Mouse (Mus musculus): Measurements from ENCODE around the gene Arhgap24. TPM values are rescaled to one million over a fixed set of nuclear protein-coding genes. Genes with fewer than 3 reads are reported as not detected.

Gene Arhgap24
- polyA plus RNA-seq, 1 experiment: 21.3 TPM

DNA sequence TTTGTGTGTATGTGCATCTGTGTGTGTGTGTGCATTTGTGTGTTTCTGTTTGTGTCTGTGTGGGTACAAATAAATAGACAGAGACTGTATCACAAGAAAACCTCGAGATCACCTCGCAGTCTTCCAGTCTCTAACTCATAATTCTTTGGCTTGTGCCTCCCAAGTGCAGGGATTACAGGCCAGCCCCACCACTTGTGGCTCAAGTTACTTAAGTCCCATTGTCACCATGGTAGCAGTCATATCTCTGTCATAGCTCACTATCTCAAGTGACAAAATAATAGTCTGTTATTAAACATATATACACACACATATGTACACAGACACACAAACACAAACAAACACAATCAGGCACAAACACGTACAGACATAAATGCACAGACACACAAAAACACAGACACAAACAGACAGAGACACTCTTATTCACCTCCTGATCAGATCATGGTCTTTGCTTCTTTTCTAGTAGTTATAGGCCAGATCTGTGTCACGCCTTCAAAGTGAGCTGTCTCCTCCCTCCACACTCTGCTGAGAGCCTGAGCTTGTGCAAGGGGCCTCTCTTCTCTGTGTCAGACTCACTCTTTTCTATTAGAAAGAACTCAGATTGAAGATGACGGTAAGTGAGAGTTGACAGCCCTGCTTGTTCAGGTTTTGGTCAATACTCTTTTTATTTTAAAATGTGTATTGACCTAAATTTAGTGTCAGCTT is 261.5 kb downstream of the Arhgap24 start:
- DNase-seq (ENCODE audit: low spot score): no peak

GRCm38 (mm10) chr5:102743436-102743835 is 262.2 kb downstream of the Arhgap24 start:
- DNase-seq (ENCODE audit: low spot score): no peak

DNA sequence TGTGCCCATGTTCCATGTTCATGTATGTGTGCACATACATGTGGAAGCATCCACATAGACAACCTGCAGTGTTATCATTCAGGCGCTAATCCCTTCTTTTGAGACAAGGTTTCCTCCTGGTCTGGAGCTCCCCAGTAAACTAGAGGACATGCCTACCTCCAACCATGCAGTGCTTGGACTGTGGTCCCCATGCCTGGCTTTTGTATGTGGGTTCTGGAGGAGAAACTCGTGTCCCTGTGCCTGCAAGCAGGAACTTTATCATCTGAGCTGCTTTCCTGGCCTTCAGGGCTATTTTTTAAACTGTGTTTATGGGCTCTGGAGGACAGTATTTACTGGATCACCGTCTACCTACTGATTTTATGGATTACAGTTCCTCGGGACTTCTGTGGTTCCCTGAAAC is 262.9 kb downstream of the Arhgap24 start:
- no peak for DNase-seq (ENCODE audit: low spot score)

- no peak for DNase-seq (ENCODE audit: low spot score)
Observed at GRCm38 (mm10) chr5:102748146-102748545, 267.0 kb downstream of the Arhgap24 start.

DNA sequence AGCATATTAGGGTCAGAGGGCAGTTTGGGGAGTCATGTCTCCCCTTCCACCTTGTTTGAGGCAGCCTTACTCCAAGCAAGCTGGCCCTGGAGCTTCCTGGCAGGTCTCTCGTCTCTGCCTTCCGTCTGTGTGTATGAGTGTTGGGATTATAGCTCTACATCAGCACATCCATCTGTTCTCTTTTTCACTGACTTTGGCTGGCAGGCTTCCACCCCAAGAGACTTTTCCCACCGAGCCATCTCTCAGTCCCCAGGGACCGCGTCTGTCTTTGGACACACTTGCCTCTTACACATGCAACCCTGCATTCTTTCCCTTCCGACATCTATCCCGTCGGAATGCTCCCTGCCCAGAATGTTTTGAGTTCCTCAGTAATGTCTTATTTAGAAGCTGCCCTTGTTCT is 267.8 kb downstream of the Arhgap24 start:
- DNase-seq (ENCODE audit: low spot score): no peak

GRCm38 (mm10) chr5:102750674-102751073 is 269.5 kb downstream of the Arhgap24 start:
- no peak for DNase-seq (ENCODE audit: low spot score)

DNA sequence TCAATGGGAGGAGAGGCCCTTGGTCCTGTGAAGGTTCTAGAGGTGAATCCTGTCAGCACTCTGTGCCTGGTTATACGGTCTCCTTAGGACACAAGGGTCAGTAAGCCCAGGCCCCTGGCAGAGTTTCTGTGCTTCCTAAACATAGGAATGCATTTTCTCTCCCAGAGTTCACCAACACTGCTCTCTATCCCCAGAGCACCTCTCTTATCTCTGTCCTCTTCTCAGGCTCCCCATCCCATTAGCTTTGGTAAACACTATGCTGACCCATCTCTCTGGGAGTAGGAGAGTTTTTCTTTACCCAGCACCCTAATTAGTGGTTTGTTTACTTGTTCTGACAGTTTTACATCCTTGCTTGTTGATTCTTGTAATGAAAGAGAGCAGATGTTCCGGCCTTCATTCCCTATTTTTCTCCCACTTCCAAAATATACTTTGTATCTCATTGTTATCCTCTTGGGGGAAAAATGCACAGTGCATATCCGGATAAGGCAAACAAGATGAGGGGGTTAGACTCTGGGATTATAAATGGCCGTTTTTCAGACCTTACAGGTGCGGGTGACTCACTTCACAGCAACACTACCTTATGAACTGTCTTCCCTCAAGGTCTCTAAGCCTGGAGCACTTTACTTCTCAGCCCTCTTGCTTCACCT is 270.6 kb downstream of the Arhgap24 start:
- DNase-seq (ENCODE audit: low spot score): no peak

DNA sequence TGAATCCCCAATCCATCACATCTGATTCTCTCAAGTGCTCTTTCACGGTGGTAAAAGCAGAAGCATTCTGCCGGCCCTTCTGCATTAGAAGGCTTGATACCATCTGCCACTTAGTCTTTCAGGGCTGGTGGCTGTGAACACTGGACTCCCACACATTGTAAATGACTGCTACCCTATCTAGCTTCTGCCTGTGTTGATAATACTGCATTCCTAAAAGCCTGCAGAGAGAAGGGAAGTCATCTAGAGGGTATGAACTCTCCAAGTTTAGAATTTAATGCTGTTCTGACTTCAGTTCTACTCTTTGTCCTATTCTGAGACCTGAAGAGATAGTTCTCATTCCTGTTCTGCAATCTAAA is 271.1 kb downstream of the Arhgap24 start:
- no peak for DNase-seq (ENCODE audit: low spot score)

DNA sequence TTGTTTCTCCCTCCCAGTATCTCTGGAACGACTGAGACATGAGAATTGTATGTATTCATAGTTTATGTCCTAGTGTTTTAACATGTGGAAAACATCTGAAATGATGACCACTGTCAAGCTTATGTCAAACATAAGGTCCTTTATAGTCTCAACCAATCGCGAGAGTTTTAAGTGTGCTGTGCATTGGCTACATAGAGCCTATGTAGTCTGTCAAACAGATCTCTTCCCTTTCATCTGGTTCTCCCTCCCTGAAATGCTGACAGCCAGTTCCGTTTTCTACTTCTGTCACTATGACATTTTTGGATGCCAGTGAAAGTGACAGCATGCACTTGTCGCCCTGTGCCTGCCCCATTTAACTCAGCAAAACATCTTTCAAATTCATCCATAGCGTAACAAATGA is 275.8 kb downstream of the Arhgap24 start:
- DNase-seq (ENCODE audit: low spot score): no peak

GRCm38 (mm10) chr5:102765694-102766093 is 284.5 kb downstream of the Arhgap24 start:
- no peak for DNase-seq (ENCODE audit: low spot score)

DNA sequence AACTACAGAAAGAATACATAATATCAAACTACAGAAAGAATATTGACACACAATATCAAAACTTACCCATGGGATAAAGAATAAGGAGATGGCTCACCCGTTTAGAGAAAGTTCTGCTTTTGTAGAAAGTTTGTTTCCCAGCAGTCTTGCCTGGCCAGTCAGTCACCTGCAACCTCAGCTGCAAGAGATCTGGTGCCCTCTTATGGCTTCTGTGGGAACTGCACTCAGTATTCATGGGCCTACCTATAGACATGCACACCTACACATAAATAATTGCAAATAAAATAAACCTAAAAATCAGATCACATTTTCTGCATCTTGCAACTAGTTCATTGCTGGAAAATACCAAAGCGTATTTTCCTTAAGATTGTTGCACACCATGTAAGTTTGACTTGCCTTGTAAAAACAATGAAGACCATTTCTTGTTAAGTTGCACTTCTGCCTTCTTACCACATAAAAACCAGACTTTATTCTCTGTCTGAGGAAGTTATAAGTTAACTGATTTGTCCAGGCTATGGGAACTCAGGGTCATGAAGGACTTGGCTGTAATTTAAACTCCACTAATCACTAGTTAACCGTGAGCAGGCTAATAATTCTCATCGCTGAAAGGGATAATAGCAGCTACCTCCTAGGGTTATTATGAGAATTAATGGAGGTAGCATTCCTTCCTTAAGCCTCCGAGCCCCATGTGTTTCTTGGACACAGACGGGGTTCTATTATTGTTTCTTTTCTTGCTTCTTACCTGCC is 285.3 kb downstream of the Arhgap24 start:
- DNase-seq (ENCODE audit: low spot score): no peak

DNA sequence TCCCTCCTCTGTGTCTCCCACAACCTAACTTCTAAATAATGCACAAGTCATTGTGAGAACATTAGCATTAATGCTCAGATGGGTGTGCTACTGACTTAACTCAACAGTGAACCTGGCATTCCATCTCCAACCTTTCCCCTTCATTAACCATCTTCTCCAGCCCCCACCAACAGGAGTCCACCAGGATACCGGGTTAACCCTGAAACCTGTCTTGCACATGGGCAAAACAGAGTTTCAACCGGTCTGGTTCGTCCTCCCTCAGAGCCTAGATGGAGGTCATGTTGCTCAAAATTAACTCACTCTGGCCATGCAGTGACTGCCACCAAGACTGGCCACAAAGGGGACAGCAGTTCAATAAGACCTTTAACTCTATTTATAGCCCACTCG is 285.9 kb downstream of the Arhgap24 start:
- DNase-seq (ENCODE audit: low spot score): no peak

GRCm38 (mm10) chr5:102767822-102768221 is 286.6 kb downstream of the Arhgap24 start:
- no peak for DNase-seq (ENCODE audit: low spot score)

GRCm38 (mm10) chr5:102768385-102769080 is 287.3 kb downstream of the Arhgap24 start:
- DNase-seq (ENCODE audit: low spot score): no peak

DNA sequence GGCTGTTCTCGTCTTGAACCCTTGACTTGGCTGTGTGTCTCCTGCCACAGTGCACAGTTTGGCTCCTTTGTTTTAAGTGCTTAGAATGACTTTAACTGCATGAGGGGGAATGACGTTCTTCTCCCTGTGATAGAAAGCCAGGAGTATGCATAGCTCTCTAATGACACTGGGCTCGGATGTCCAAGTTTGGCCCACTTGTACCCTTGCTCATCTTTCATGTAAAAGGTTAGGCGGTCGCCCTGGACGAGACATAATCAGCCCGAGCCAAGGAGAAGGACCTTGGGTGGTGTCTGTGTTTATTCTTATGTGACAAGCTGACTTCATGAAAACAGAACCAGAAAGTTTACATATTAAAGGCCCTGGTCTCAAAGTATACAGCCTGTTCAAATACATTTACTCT is 289.4 kb downstream of the Arhgap24 start:
- no peak for DNase-seq (ENCODE audit: low spot score)

- DNase-seq (ENCODE audit: low spot score): no peak
Observed at GRCm38 (mm10) chr5:102774500-102774899, 293.3 kb downstream of the Arhgap24 start.

GRCm38 (mm10) chr5:102777255-102777654 is 296.1 kb downstream of the Arhgap24 start:
- DNase-seq (ENCODE audit: low spot score): no peak

DNA sequence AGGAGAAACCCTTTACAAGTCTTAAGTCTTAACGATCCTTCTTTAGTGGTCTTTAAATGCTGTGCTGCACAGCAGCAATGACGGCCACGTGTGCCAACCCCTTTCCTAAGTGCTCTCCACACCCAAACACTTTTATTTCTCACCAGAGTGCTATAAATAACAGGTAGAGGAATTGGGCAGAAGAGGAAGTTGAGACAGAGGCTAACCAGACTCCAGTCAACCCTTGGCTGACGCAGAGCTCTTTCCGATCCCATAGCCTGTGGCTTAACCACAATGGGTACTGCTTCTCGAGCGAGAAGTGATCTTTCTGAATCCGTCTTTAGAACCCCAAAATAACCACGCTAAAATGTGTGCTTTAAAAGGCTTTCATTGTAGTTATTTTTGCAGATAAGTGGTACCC is 296.7 kb downstream of the Arhgap24 start:
- DNase-seq (ENCODE audit: low spot score): no peak

- no peak for DNase-seq (ENCODE audit: low spot score)
Observed at GRCm38 (mm10) chr5:102778253-102778652, 297.1 kb downstream of the Arhgap24 start.

DNA sequence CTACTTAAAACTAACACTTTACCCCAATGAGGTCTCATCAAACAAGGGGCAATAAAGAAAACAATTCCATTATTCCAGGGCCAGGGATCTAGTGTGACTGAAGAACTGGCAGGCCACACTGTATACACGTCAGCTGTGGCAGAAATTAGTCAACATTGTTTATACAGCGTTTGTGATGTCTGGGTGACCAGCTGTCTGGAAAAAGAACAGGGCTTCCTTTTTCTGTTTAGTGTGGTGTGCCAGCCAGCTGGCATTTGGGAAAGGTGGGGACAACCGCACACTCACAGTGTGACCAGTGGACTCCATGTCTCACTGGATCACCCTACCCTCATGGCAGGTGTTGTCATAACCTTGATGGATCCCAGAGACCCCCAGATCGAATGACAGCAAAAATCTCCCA is 302.4 kb downstream of the Arhgap24 start:
- no peak for DNase-seq (ENCODE audit: low spot score)

GRCm38 (mm10) chr5:102786123-102786522 is 304.9 kb downstream of the Arhgap24 start:
- no peak for DNase-seq (ENCODE audit: low spot score)

- DNase-seq (ENCODE audit: low spot score): no peak
Observed at GRCm38 (mm10) chr5:102788437-102788836, 307.2 kb downstream of the Arhgap24 start.

Measured in urinary bladder, adult 2 months (tissue).